Mouse (Mus musculus) brain, adult 10 weeks (tissue): Measurements from ENCODE around the gene Treml1. TPM values are rescaled to one million over a fixed set of nuclear protein-coding genes. Genes with fewer than 3 reads are reported as not detected.

ENCODE experiments used
- polyA plus RNA-seq: library from polyadenylated mRNA; stranded (reverse); fragments of 350-450 nt; fragmentation: Illumina TruSeq; extraction: RNeasy Lipid Tissue Mini Kit (QIAGEN cat#74804); gene quantifications from one replicate; pipeline ENCODE4 v1.2.3, GENCODE M21; 2015; ENCODE audit warnings: low read depth, low replicate concordance

The Treml1 gene
- not detected for polyA plus RNA-seq

DNA sequence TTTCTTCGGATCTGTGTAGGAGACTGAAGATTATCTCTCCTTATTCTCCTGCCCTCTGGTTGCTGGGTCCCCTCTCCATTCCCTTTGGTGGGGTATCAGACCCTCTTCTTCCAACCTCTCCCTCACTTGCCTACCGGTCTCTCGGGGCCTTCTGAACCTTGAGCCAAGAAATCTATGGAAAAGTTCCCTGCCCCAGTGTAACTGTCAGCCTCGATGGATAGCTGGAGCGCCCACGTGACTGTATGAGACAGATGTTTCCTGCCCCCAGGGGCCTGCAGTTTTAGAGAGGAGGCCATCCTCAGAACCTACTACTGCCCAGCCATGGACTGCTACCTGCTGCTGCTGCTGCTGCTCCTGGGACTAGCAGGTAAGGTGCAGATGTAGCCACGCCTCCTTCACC lies at the start of gene Treml1:
Gene Treml1, plus strand, starts transcription at position 301 of the 400 bp plus-strand sequence.

GRCm38 (mm10) chr17:48315905-48316579 lies 43.7 kb upstream of the Treml1 start, which contains the start of gene B430306N03Rik:
Gene B430306N03Rik (plus strand): TSS chr17:48316141.

DNA sequence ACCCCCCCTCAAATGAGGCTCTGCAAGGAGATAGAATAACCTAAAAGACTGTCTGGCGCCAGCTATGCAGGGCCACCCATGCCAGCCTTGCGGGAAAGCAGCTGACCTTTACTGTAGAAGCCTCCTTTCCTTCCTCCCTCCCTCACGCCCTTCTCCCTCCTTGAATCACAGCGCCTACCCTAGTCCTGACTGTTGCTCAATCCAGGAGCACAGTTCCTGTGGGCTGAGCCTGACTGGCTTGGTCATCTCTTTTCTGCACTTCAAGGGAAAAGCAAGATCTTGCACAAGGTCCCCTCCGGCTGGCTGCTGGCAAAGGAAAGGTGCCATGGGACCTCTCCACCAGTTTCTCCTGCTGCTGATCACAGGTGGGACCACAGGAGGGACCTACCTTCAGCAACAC lies 13.5 kb upstream of the Treml1 start, which contains the start of gene Trem2:
Gene Trem2, plus strand, starts transcription at position 171 of the 400 bp plus-strand sequence.

GRCm38 (mm10) chr17:48409380-48410298 lies 49.9 kb downstream of the Treml1 start, which contains the start of the genes Nfya and Oard1:
Gene Nfya (minus strand): TSS chr17:48409906.
Gene Oard1 (plus strand): TSS chr17:48410014.

Other genes with a start within 250 kb of the Treml1 start
- gene 9830107B12Rik, start 213.6 kb upstream of the Treml1 start, polyA plus RNA-seq, result not detected
- not detected for gene A530064D06Rik, start 192.6 kb upstream of the Treml1 start, polyA plus RNA-seq
- gene Trem1, start 127.1 kb upstream of the Treml1 start, polyA plus RNA-seq, result not detected
- gene Trem3, start 112.1 kb upstream of the Treml1 start, polyA plus RNA-seq, result not detected
- gene Treml4, start 95.6 kb upstream of the Treml1 start, polyA plus RNA-seq, result not detected
- 0.45 TPM for gene Treml2, start 60.4 kb upstream of the Treml1 start, polyA plus RNA-seq
- gene B430306N03Rik, start 43.8 kb upstream of the Treml1 start, polyA plus RNA-seq, result not detected
- 28.7 TPM for gene Trem2, start 13.5 kb upstream of the Treml1 start, polyA plus RNA-seq
- gene Nfya, start 50.0 kb downstream of the Treml1 start, polyA plus RNA-seq, result 20.1 TPM
- 23.2 TPM for gene Oard1, start 50.1 kb downstream of the Treml1 start, polyA plus RNA-seq
- not detected for gene Apobec2, start 73.0 kb downstream of the Treml1 start, polyA plus RNA-seq
- not detected for gene Tspo2, start 91.6 kb downstream of the Treml1 start, polyA plus RNA-seq
- gene Unc5cl, start 95.0 kb downstream of the Treml1 start, polyA plus RNA-seq, result 0.39 TPM